Mouse (Mus musculus): ENCODE data around the gene Pip5k1c.

Pip5k1c gene

DNA sequence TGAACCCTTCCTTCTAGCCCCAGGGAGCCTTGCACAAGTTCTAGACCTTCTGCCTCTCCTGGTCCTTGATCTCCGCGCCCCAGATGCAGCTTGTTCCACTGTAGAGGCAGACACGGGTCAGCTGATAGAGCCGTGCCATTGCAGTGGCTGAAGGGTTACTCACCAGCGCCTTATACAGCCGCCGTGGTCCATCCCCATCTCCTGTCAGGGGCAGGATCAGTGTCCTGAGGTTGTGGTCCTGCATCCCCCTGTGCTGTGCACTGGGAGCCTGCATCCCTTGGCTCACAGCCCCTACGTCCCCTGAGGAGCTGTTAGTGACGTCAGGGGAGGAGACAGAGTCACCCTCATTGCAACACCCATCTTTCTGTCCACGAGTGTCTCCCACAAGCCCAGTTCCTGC, 10.5 kb downstream of the Pip5k1c start:
- no peak for DNase-seq

DNA sequence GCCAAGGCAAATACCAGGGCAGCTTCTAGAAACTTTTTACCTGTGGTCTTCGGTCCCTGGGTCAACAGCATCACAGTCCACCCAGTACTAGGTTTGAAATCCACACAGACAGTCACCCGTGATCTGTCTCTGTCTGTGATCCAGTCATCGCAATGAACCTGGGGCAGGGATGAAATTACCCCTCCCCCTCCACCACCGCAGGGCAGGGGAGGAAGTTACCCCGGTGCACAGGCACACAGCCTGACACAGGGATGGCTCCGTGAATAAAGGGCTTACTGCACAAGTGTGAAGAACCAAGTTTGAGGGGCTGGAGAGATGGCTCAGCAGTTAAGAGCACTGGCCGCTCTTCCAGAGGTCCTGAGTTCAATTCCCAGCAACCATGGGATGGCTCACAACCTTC, 11.0 kb downstream of the Pip5k1c start:
- DNase-seq, result peak; percentile 69 to 73

DNA sequence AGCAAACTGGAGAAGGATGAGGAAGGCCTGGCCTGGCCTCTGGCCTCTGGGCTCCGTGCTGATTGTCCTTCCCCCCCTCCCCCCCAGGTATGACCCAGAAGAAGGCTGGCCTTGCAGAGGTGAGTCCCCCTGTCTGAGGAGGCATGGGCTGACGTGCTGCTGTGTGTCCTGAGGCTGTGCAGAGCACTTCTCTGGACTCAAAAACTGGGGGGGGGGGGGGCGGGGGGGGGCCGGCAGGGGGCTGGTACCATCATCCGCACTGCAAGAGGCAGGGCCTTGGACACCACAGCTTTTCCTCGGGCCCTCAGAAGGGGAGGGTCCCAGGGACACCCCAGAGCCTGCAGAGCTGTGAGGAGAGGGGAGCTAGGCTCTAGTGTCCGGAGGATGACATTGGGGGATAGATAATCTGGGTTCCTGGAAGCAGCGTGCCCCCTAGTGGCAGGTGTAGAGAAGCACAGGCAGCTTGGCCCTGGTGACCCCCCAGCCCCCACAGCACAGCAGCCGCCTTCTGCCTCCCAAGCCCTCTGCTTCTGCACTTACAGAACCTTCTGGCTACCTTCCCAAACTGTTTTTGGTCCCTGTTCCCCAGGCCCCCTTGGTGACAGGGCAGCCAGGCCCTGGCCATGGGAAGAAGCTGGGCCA, 12.0 kb downstream of the Pip5k1c start:
- DNase-seq, result peak; percentile 86

DNA sequence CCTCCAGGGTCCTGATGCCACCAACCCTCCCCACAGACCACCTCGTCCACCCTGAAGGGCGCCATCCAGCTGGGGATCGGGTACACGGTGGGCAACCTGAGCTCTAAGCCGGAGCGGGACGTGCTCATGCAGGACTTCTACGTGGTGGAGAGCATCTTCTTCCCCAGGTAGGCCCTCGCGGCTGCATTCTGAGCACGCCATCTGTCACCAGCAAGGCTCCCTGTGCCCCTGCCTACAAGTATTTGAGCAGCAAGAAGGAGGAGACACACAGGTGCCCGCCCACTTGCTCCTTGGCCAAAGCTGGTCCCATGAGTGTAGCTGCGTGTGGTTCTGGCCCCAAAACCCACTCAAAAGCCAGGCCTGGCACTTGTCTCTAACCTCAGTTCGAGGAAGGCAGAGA, 12.9 kb downstream of the Pip5k1c start:
- no peak for DNase-seq

DNA sequence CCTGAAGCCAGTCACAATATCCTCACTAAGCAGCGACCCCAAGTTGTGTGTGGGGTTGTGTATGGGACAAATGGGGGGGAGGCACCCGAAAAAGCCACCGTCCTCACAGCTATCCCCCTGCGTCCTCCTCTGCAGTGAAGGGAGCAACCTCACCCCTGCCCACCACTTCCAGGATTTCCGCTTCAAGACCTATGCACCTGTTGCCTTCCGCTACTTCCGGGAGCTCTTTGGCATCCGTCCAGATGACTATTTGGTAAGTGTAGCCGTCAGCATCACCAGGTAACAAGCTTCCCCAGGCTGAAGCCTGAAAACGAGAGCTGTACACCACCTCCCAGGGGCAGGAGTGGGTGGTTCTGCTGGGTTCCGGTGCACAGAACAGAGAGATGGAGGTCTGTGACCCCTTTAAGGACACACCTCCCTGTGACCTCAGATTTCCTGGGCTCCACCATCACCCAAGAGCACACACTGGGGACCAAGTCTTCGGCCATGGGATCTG, 13.5 kb downstream of the Pip5k1c start:
- no peak for DNase-seq

DNA sequence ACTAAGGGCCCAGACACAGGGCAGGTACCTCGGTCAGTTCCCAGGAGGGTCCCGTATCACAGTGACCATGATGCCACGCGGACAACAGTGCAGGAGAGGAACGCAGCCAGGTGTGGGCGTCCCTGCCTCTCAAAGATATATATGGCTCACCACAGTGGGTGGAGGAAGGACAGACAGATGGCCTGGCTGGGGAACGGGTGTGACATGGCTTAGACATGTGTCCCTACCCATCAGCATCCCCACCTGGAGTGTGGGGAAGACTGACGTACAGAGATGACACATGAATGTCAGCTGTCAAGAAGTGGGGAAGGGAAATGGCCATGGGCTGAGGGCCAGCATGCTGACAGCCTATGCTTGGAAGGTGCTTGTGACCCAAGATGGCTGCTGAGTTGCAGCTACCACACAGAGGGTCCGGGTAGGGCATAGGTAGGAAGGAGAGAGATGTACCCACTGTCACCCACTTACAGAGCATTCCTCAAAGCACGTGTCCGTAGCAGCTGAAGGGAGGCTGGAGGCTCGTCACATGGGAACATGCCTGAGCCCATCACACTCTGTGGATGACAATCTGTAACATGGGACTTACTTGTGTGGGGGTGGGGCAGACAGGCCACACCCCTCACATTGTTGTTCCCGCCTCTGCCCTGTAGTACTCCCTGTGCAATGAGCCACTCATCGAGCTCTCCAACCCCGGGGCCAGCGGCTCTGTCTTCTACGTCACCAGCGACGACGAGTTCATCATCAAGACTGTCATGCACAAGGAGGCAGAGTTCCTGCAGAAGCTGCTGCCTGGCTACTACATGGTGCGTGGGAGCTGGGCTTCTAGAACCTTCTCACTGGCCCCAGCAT, 14.3 kb downstream of the Pip5k1c start:
- DNase-seq, result no peak

DNA sequence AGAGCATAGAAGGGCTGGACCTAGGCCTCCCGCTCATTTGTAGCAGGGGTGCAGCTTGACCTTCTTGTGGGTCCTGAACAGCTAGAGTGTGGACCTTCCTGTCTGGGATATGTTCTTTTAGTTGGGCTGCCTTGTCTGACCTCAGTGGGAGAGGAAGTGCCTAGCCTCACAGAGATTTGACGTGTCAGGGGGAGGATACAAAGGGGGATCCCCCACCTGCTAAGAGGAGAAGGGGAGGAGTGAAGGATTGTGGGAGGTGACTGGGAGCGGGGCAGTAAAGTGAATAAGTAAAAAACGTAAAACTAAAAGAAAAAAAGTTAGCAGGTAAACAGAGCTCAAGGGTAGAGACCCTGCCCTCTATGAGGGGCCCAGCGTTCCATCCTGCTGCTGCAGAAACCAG, 16.8 kb downstream of the Pip5k1c start:
- DNase-seq, result no peak

DNA sequence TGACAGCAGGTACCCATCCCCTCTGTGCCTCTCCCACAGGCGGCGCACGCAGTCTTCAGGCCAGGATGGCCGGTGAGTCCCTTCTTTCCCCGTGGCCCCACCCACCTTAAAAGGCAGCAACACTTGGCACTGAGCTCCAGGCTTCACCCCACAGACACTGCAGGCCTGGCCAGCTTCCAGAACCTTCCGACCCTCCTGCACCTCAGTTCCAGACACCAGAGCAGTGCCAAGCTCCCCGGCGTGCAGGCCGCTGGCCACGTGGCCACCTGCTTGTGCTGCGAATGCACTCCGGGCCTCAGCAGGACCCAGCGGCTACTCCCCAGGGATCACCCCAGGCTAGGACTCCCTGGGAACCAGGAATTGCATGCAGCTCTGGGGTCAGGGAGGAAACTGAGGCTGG, 20.8 kb downstream of the Pip5k1c start:
- no peak for DNase-seq

DNA sequence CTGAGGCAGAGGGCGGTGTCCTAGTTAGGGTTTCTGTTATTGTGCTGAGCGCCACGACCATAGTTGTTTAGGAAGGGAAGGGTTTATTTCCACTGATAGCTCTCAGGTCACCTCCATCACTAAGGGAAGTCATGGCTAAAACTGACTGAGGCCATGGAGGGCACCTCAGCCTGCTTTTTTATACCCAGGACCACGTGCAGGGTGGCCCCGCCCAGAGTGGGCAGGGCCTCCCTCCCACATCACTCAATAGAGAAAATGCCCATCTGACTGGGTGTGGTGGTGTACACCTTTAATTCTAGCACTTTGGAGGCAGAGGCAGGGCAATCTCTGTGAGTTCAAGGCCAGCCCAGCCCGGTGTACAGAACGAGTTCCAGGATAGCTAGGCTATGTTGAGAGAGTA, 21.4 kb downstream of the Pip5k1c start:
- no peak for DNase-seq

DNA sequence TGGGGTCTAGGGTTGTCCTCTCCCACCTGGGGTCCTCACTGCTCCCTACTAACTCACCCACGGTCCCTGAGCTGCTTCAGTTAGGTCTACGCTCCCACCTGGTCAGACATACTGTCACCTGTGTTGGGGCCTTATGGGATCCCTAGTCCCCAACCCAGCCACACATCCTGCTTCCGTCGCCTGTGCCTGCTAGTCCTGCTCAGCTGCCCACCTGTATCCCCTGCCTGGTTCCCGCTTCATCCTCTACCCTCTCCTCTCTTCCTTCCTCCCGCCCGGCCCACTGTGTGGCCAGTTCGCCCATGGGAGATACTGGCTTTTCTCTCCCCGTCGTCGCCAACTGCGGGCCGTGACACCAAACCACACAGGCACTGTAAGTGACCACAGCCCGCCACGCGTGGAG, 22.8 kb downstream of the Pip5k1c start:
- DNase-seq, result no peak

DNA sequence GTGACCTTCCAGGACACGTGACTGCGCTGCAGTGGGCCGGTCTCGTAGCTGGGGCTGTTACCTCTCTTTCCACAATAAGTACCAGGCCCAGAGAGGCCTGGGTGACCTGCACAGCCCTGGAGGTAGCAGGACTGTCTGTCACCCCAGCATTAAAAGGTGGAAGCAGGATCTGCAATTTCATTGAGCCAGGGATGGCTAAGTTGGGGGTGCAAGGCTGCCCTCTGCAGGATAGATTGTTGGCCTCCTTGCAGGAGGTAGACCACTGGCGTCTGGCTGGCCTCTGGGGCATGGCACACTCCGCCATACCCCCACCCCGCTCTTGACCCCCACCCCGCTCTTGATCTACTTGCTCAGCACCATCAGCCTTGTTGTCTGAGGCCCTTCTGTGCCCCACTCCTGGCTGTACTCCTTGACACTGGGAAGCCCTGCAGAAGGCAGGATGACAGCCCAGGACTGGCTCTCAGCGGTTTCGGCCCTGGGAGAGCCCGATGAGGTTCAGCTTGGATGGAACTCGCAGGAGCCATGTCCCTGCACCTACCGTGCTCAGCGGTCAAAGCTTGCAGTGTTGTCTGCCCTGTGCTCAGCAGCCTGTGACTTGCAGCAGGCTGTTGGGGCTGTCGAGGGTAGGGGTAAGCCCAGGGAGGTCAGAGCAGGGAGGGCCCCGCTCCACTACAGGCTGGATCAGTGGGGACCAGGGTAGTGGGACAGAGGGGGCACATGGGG, 23.7 kb downstream of the Pip5k1c start:
- DNase-seq, result peak; percentile 54 to 57

DNA sequence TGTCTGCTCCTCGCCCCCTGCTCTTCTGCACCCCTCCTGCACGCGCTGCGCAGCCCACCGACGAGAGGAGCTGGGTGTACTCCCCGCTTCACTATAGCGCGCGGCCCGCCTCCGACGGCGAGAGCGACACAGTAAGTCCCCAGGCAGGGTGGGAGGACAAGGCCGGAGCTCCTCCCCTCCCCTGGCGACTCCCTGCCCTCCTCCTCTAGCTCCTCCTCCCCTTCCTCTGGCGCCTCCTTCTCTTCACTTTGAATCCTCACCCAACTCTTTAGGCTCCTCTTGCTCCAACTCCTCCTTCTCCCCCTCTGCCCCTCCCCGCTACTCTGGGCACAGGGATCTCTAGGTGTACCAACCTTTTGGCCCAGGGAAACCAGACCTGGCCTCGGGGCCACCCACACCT, 24.5 kb downstream of the Pip5k1c start:
- no peak for DNase-seq

DNA sequence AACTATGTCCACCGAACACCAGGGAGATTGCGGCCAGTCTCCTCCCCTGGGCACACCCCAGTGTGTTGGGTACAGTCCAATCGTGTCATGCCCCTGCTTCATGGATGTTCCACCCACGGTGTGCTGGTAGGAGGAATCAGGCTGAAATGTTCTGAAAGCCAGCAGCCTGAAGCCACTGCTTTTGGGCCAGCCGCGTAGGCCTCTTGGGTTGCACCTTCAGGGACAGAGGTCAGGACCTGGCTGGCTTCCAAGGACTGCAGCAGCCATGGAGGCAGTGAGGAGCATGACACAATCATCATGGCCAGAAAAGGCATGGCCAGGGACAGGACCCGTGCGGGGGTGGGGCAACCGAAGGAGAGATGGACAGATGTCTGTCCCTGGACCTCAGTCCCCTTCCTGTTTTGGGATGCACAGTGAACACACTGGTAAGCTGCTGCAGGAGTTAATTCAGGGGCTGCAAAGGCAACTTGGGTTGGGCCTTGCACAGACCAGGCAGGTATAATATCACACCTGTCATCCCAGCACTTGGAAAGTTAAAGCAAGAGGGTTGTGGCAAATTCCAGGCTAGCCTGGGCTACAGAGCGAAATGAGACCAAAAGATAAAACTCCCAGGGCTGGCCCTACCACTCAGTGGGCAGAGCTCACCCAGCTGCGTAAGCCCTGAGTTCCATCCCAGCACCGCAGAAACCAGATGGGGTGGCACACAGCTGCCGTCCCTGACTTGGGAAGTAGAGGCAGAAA, 26.0 kb downstream of the Pip5k1c start:
- no peak for DNase-seq

DNA sequence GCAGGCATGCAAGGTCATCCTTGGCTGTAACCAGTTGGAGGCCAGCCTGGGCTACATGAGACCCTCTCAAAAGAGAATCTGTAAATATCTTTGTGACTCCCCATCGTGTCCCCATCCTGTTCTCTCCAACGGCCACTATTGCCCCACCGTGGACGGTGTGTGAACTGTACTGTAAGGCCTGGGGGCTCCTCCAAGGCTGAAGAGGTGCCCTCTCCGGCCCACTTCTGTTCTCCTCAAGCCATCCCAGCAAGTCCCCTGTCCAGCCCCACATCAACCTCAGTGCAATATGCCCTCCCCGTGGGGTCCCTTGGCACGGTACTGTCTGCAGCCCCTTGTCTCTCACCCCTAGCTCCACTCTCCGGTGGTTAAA, 26.6 kb downstream of the Pip5k1c start:
- DNase-seq, result peak; percentile 46 to 53

DNA sequence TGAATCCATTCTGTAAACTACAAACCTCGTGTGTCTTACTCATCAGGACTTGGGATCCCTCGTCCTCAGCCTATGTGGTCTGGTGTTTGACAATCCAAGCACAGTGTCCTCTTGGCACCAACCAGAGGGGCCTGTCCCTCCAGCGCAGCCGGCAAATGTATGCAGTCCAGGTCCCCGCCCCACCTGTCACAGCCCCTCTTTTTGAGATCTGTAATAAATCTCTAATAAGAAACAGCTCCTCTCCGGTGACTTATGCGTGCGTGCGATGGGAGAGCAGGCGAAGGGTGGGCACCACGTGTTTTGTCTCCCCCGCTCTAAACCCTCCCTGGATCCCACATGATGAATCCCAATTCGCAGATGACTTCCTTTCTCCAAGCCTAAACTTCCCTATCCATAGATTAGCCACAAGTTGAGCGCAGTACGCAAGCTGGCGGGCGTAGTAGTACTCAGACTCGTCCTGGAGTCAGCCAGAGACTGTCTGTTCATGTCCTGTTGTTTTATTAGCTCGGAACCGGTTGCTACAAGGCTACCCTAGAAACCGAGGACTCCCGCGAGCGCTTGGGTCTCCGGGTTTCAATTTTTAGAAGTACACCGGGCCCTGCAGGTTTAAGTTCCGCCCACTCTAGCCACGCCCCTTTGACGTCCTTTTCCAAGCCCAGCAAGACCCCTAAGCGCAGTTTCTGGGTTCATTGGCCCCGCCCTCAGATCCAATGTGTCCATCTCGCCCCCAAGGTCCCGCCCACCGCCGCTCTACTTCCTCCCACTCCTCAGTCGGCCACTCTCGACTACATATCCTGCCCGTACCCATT, 27.2 kb downstream of the Pip5k1c start:
- DNase-seq, result peak; percentile 40 to 45

DNA sequence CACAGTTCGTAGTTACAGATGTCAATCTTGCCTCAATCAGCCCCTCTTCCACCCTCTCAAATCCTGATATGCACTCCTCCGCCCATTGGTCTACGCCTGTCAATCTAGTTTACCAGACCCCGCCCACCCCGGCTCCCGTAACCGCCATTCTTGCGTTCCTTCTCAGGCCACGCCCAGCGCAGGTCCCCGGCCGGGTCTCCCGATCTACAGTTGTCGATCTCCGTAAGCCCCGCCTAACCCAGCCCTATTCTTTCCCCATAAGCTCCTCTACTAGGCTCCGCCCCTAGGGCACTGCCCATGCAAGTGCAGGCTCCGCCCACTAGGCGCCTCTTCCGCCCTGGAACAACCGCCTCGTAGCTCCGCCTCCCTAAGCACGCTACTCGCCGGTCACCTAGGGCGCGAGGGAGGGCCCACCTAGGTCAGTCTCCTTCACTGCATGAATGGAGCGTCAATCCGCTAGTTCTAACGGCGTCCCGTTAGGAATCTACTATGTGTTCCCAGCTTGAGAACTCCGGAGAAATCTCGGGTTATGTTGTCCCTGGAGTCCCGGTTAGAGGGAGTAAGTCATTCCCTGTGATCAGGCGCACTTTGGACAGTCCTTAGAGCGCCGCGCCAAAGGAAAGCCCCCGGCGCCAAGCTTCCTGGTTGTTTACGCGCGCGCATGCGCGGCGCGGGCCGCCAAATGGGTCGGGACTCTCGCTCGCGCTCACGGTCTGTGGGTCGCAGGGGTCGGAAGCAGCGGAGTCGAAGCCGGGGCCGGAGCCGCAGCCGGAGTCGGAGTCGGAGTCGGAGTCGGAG, 28.0 kb downstream of the Pip5k1c start, which contains the start of gene Cactin:
Cactin (plus strand) TSS at position 554 of the 798 bp plus-strand sequence.
- peak; percentile 98 to 99 for DNase-seq

DNA sequence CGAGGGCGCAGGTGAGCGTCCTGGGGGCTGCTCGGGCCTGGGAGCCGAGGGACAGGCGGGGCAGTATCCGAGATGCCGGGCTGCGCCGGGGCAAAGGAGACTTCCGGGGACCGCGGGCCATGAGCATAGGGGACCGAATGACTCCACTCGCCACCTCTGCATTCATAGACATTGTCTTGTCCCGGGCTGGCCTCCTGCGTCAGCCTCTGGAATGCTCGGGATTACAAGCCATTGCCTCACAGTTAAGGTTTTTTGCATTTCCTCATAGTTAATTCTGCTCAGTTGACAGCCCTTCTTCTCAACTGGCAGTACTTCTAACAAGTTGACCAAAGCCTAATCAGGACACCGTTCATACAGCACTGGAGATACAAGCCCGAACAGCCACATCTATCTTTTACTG, 28.7 kb downstream of the Pip5k1c start:
- DNase-seq, result no peak

DNA sequence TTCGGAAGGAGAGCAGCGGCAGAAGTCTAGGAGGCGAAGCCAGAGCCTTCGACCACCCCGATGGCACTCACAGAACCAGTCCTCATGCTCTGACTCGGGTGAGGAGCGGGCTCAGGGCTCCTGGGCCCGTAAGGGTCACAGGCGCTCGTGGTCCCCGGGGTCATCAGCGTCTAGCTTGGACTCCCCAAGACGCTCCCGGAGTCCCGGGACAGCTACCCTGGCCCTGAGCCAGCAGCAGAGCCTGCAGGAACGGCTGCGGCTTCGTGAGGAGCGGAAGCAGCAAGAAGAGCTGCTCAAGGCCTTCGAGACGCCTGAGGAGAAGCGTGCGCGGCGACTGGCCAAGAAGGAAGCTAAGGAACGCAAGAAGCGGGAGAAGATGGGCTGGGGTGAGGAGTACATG, 29.7 kb downstream of the Pip5k1c start:
- DNase-seq, result no peak

DNA sequence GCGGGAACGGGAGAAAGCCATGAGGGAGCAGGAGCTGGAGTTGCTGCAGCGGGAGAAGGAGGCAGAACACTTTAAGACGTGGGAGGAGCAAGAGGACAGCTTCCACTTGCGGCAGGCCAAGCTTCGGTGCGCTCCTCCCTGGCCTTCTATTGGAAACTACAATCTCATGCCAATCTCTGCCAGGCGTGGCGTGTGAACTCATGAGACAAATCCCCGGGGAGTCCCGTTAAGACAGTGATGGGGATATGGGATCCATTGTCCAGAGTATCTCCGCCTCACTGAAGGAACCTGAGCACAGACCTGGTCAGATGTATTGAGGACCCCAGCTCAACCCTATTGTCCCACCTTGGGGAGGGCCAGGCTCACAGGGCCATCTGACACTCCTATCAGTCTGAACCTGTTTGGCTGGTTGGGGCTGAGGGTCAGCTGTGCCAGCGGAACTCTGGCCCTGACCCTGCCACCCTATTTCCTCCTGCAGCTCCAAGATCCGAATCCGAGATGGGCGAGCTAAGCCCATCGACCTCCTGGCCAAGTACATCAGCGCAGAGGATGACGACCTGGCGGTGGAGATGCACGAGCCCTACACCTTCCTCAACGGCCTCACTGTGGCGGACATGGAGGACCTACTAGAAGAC, 30.5 kb downstream of the Pip5k1c start:
- no peak for DNase-seq

DNA sequence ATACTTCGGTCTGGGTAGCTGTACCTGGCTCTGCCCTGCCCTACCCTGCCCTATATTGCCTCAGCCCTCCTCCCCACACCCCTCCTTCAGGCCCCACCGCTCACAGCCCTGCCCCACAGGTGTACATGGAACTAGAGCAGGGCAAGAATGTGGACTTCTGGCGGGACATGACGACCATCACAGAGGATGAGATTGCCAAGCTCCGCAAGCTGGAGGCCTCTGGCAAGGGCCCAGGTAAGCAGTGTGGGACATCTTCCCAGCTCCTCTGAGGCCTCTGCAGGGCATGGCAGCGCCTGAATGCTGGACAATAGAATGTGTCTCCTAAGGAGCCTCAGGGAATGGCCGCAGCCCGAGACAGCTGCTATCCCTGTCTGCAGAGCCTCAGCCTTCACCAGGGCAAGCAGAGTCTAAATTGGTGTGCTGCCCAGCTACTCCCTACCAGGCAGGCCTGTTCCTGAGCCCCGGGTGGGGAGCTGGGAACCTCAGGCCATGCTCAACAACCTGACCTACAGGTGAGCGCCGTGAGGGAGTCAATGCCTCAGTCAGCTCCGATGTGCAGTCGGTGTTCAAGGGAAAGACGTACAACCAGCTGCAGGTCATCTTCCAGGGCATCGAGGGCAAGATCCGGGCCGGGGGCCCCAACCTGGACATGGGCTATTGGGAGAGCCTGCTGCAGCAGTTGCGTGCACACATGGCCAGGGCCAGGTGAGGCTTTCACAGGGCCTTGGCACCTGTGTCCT, 31.2 kb downstream of the Pip5k1c start:
- DNase-seq, result no peak

Measured in B cell, adult 2 months (primary cell).